Mouse (Mus musculus) left cerebral cortex, postnatal 4 days (tissue): Measurements from ENCODE around the gene Zdhhc18. TPM values are rescaled to one million over a fixed set of nuclear protein-coding genes. Genes with fewer than 3 reads are reported as not detected.

Experiments
- DNase-seq: peaks from one replicate; pipeline ENCODE4 v3.0.0-alpha.2; 2022
- intact Hi-C: fragments of 180-260 bp; cut with DNase I; formaldehyde crosslinking; loops from one replicate; pipeline ENCODE4 v1.15.1; 2025
- microRNA-seq: library from miRNA; unstranded; fragments of <30 nt; microRNA quantifications from one replicate; pipeline ENCODE4 v1.2.0, GENCODE M21; 2022
- total RNA-seq, 2 experiments: library from RNA; stranded (reverse); gene quantifications; 2 replicates each; pipeline ENCODE4 v1.2.3; 2021

Zdhhc18 gene
- total RNA-seq, 2 experiments from 2014 or later = 37.1 to 37.8 TPM

- intact Hi-C loops = no loop called here
- DNase-seq = no peak
These were observed 80.5 kb downstream of the Zdhhc18 start for GRCm38 (mm10) chr4:133569291-133570065.

- intact Hi-C loops = no loop called here
These were observed 82.7 kb downstream of the Zdhhc18 start for GRCm38 (mm10) chr4:133567251-133567650.

GRCm38 (mm10) chr4:133563123-133563571 lies 86.8 kb downstream of the Zdhhc18 start:
- intact Hi-C loops = no loop called here
- peak; percentile 87 for DNase-seq

More at GRCm38 (mm10) chr4:133567251-133567650, 82.7 kb downstream of the Zdhhc18 start:
- no peak for DNase-seq

- intact Hi-C loops = no loop called here
- DNase-seq = no peak
These were observed 88.3 kb downstream of the Zdhhc18 start for GRCm38 (mm10) chr4:133561622-133562021.

GRCm38 (mm10) chr4:133559846-133560245 lies 90.1 kb downstream of the Zdhhc18 start:
- intact Hi-C loops = no loop called here
- DNase-seq = no peak

- intact Hi-C loops = no loop called here
- DNase-seq = no peak
These were observed 92.8 kb downstream of the Zdhhc18 start for GRCm38 (mm10) chr4:133557041-133557717.

Small RNA genes within 50 kb of the gene (microRNA-seq; reads per million reads assigned to microRNA genes)
- not detected for gene Gm23158

Other genes with a start within 250 kb of the Zdhhc18 start
- gene Tent5b, start 170.0 kb downstream of the Zdhhc18 start, total RNA-seq = not detected
- 10 to 100 TPM; 49.4 to 54.1 TPM for gene Trnp1, start 151.6 kb downstream of the Zdhhc18 start, total RNA-seq
- under 1 TPM in 1 of 2 experiments, not detected in 1; 0.46 TPM for gene Kdf1, start 131.2 kb downstream of the Zdhhc18 start, total RNA-seq
- 100 to 1,000 TPM; 119 to 121 TPM for gene Nudc, start 104.2 kb downstream of the Zdhhc18 start, total RNA-seq
- gene Nr0b2, start 96.8 kb downstream of the Zdhhc18 start, total RNA-seq = not detected
- 10 to 100 TPM in 1 of 2 experiments, 1 to 10 TPM in 1; 6.2 to 10.0 TPM for gene Gpatch3, start 75.4 kb downstream of the Zdhhc18 start, total RNA-seq
- gene Gpn2, start 65.8 kb downstream of the Zdhhc18 start, total RNA-seq = 10 to 100 TPM; 11.2 to 14.6 TPM
- 1 to 10 TPM; 1.9 to 2.2 TPM for gene Sfn, start 48.0 kb downstream of the Zdhhc18 start, total RNA-seq
- 10 to 100 TPM; 11.5 to 12.8 TPM for gene Pigv, start 22.5 kb upstream of the Zdhhc18 start, total RNA-seq
- gene Arid1a, start 106.6 kb upstream of the Zdhhc18 start, total RNA-seq = 100 to 1,000 TPM; 114 to 121 TPM
- 10 to 100 TPM; 16.8 to 18.7 TPM for gene Rps6ka1, start 237.6 kb upstream of the Zdhhc18 start, total RNA-seq